Mouse (Mus musculus): Measurements from ENCODE around the gene Kif26b. TPM values are rescaled to one million over a fixed set of nuclear protein-coding genes. Genes with fewer than 3 reads are reported as not detected.
A peak's percentile ranks its signal among the peaks of the same experiment; 100 is the strongest.

The Kif26b gene
- polyA plus RNA-seq, 1 experiment from 2014 or later: 32.0 TPM

DNA sequence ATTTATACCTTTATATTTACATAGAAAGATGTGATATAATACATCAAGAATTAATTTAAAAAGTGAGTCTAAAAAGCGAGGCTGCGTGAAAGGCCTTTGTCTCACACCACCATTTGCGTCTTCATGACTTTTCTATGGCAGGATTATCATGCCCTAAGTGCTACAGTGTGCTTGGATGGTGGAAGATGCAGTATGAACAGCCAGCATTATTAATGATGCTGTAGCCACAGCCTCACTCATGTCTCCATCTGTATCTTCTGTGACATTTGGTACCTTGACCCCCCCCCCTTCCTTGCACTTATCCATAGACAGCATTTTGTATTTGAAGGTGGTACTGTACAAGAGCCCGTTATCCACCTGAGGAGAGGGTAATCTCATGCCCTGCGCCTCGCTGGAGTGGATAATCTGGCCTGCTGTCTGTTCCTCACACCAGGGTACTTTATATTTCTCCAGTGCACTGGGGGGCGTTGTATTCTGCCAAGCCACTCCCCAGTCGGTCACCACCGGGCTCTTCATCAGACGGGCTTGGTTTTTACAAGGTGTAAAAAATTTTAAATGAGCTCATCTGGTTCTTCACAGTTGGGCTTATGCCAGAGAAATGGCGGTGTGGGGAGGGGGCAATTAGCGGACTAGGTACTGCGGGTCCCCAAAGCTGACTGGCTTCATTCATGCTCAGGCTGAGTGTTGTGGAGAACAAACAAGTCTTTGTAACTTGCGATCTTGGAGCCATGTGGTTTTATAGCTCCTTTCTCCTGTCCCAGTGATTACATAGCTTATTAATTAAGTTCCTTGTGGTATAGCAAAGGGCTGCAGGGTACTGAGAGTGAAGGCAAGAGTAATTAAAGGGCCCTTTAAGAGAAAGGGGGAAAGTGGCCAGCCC, 291.9 kb downstream of the Kif26b start:
- peaks cover 54% of the 10 kb centered on the region for H3K4me1 ChIP-seq (replicated peaks)
- peak overlapping the region; percentile 36 for H3K4me2 ChIP-seq
- peaks cover 17% of the 10 kb centered on the region for H3K36me3 ChIP-seq
- 40% methylated on average over 14 of the region's 14 CpGs for WGBS
- peak; percentile 91 for ATAC-seq (ENCODE audit: insufficient number of reproducible peaks, insufficient read depth, low FRiP score, low TSS enrichment, low read depth)
- no peak overlapping the region for H3K4me3 ChIP-seq (replicated peaks)
- peak overlapping the region; percentile 85 for H3K27ac ChIP-seq
- no peaks in the 10 kb centered on the region for H3K9me3 ChIP-seq
- H3K9ac ChIP-seq (replicated peaks): no peak overlapping the region
- no peaks in the 10 kb centered on the region for H3K27me3 ChIP-seq

DNA sequence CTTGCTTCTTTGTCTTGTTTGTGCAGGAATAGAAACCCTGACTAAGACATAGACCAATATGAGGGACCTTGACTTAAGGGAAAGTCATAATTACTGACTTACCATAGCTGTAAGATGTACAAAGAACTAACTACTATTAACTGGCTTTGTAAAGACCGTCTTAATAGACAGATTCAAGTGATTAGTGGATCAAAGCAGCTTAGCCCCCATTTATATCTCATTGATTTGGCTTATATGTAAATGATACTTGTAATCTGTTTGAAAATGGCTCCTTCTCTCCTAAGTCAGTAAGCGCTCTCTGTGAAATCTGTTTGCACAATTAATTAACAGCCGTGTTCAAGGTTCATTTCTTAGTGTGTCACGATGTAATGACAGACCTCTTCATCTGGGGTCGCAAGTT, 295.9 kb downstream of the Kif26b start:
- no peak overlapping the region for H3K27ac ChIP-seq
- no peaks in the 10 kb centered on the region for H3K27me3 ChIP-seq
- no peak overlapping the region for H3K9ac ChIP-seq (replicated peaks)
- WGBS: 83% methylated on average over 5 of the region's 5 CpGs
- no peak overlapping the region for H3K4me2 ChIP-seq
- H3K9me3 ChIP-seq: no peaks in the 10 kb centered on the region
- peaks cover 18% of the 10 kb centered on the region for H3K36me3 ChIP-seq
- ATAC-seq (ENCODE audit: insufficient number of reproducible peaks, insufficient read depth, low FRiP score, low TSS enrichment, low read depth): no peak
- H3K4me1 ChIP-seq (replicated peaks): peaks cover 30% of the 10 kb centered on the region
- no peak overlapping the region for H3K4me3 ChIP-seq (replicated peaks)

DNA sequence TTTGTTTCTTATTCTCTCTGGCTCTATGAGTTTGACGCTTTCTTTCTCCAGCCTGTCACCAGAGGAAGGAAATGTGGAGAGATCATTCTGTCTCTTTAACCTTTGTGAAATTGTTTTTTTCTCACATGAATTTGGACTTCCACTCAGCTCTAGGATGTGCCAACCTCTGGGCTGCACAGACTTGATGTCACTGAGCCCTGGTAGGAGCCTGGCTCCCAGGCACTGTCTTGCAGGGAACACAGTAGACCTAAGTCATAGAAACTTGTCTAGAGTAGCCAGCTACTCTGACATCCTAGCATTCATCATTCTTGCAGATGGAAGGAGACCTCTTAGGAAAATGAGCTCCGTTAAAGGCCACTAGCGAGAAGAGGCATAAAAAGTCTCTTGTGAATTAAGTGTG, 298.3 kb downstream of the Kif26b start:
- Histone ChIP-seq H3K4me1 (replicated peaks) (peaks cover 12% of the 10 kb centered on the region), H3K9ac (replicated peaks) (no peak overlapping the region), H3K27me3 (no peaks in the 10 kb centered on the region), H3K36me3 (peaks cover 20% of the 10 kb centered on the region), H3K4me3 (replicated peaks) (no peak overlapping the region), H3K27ac (0 out of 2 replicates have a peak overlapping the region, but pooled peaks have one; percentile 7), H3K9me3 (no peaks in the 10 kb centered on the region), H3K4me2 (no peak overlapping the region)
- ATAC-seq (ENCODE audit: insufficient number of reproducible peaks, insufficient read depth, low FRiP score, low TSS enrichment, low read depth): no peak
- 78% methylated on average over 3 of the region's 3 CpGs for WGBS

DNA sequence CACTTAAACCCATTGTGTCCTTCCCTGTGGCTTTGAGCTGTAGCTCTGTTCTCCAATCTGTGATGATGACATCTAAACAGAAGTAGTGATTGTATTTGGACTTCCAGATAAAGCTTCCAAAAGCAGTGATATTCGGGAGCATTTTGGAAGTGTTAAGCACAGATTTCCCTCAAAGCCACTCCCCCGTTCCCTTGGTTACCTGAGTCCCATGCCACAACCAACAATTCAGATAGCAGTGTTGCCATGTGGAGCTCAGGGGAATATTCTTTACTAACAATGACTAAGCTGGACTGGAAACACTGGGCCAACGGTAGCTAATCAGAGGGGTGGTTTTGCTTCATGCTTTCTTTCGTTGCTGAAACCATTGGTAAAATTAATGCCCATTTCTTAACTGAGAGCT, 300.5 kb downstream of the Kif26b start:
- H3K27ac ChIP-seq: no peak overlapping the region
- H3K9ac ChIP-seq (replicated peaks): no peak overlapping the region
- peaks cover 7% of the 10 kb centered on the region for H3K4me1 ChIP-seq (replicated peaks)
- 88% methylated on average over 4 of the region's 4 CpGs for WGBS
- no peak overlapping the region for H3K4me2 ChIP-seq
- no peak overlapping the region for H3K4me3 ChIP-seq (replicated peaks)
- H3K27me3 ChIP-seq: no peaks in the 10 kb centered on the region
- H3K36me3 ChIP-seq: peaks cover 3% of the 10 kb centered on the region; the same call in 1 of the 2 replicates
- no peak for ATAC-seq (ENCODE audit: insufficient number of reproducible peaks, insufficient read depth, low FRiP score, low TSS enrichment, low read depth)
- no peaks in the 10 kb centered on the region for H3K9me3 ChIP-seq

DNA sequence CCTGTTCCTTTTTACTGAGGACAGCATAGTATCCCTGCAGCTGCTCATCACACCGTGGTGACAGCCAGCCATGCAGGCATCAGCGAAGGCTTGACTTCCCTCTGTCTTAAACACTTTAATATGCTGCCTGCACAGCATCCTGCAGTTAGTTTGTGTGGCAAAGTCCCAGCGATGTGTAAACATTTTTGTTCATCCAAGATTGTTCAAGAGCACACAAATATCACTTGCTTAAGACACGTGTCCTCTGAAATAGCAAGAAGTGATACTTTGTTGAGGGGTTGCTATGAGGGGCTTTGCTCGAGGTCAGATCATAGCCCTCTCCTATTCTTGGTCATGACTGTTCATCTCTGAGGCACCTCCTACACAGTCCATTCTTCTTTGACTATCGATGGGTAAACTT, 303.6 kb downstream of the Kif26b start:
- H3K27ac ChIP-seq: no peak overlapping the region
- 88% methylated on average over 6 of the region's 6 CpGs for WGBS
- H3K9ac ChIP-seq (replicated peaks): no peak overlapping the region
- no peaks in the 10 kb centered on the region for H3K27me3 ChIP-seq
- H3K9me3 ChIP-seq: no peaks in the 10 kb centered on the region
- H3K4me3 ChIP-seq (replicated peaks): no peak overlapping the region
- peaks cover 7% of the 10 kb centered on the region; the same call in 1 of the 2 replicates for H3K4me1 ChIP-seq (replicated peaks)
- no peak overlapping the region for H3K4me2 ChIP-seq
- peaks cover 3% of the 10 kb centered on the region; the same call in 1 of the 2 replicates for H3K36me3 ChIP-seq
- no peak for ATAC-seq (ENCODE audit: insufficient number of reproducible peaks, insufficient read depth, low FRiP score, low TSS enrichment, low read depth)

DNA sequence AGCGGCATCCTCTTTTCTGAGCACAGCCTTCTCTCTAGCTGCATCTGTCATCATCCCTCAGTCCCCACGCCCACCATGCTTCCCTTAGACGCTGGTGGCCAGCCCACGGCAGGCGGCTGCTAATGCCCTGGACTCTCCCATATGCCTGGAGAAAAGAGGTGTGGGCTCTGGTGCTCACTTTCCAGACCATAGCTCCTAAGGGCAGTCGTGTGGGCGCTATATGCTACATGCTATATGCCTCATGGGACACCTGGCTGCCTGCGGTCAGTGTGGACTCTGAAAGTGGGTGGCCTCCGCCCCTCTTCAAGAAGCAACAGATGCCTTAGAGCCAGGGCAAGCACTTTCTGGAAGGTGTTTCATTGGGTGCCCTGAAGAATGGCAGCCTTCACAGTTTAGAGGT, 306.9 kb downstream of the Kif26b start:
- H3K4me1 ChIP-seq (replicated peaks): no peaks in the 10 kb centered on the region
- no peaks in the 10 kb centered on the region; the same call in 1 of the 2 replicates for H3K36me3 ChIP-seq
- H3K9ac ChIP-seq (replicated peaks): no peak overlapping the region
- H3K4me2 ChIP-seq: no peak overlapping the region
- no peak for ATAC-seq (ENCODE audit: insufficient number of reproducible peaks, insufficient read depth, low FRiP score, low TSS enrichment, low read depth)
- no peaks in the 10 kb centered on the region for H3K9me3 ChIP-seq
- H3K27ac ChIP-seq: no peak overlapping the region; the same call in 1 of the 2 replicates
- WGBS: 84% methylated on average over 9 of the region's 9 CpGs
- no peak overlapping the region for H3K4me3 ChIP-seq (replicated peaks)
- no peaks in the 10 kb centered on the region for H3K27me3 ChIP-seq

DNA sequence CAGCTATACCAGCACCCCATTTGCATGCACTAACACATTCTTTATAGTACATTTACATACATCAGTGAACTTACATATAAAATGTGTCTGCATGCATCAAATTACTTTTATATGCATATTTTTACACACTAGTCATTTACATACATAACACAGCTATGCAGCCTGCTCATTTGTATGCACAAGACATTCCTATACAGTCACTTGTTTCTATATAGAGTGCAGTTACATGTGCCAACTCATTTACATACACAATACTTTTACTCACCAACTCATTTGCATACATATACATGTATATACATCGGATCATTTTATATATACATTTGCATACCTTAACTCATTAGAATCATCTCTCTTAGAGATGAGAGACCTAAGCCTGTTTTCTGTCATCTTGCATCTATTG, 308.1 kb downstream of the Kif26b start:
- H3K36me3 ChIP-seq: no peaks in the 10 kb centered on the region; the same call in 1 of the 2 replicates
- no peaks in the 10 kb centered on the region for H3K27me3 ChIP-seq
- no peak overlapping the region for H3K9ac ChIP-seq (replicated peaks)
- peaks cover under 1% of the 10 kb centered on the region for H3K4me1 ChIP-seq (replicated peaks)
- 85% methylated on average over 1 of the region's 1 CpGs for WGBS
- H3K4me2 ChIP-seq: no peak overlapping the region
- ATAC-seq (ENCODE audit: insufficient number of reproducible peaks, insufficient read depth, low FRiP score, low TSS enrichment, low read depth): no peak
- H3K4me3 ChIP-seq (replicated peaks): no peak overlapping the region
- H3K9me3 ChIP-seq: no peaks in the 10 kb centered on the region
- no peak overlapping the region for H3K27ac ChIP-seq

DNA sequence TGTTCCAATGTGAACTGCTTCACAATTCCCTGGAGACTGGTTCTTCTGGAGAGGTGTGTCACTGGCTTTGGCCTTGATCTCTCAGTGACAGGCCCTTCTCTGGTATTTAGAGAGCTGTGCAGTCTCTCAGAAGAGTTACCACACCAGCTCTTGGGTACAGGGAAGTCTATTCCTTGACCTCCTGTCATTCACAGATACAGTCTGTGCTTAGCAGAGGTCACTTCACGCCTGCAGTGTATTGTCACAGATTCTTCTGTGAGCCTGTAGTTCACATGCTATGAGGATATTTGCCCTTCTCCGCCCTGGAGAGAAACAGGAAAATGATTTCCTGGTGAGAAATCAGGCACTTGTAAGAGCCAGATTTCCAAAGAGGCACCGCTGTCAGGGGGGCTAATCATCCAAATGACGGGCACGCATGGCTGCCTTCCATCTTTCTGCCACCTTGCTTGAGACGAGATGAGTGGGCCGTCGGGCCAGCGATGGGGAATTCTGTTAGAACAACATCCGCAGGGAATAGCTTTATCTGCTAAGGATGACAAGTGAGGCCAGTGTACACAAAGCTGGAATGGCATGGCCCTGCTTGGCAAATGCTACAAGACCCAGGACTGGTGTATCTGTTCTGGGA, 309.9 kb downstream of the Kif26b start:
- no peak for ATAC-seq (ENCODE audit: insufficient number of reproducible peaks, insufficient read depth, low FRiP score, low TSS enrichment, low read depth)
- H3K27ac ChIP-seq: no peak overlapping the region
- H3K4me1 ChIP-seq (replicated peaks): peaks cover 11% of the 10 kb centered on the region
- H3K4me3 ChIP-seq (replicated peaks): no peak overlapping the region
- H3K27me3 ChIP-seq: no peaks in the 10 kb centered on the region
- H3K9ac ChIP-seq (replicated peaks): no peak overlapping the region
- H3K4me2 ChIP-seq: no peak overlapping the region
- WGBS: 91% methylated on average over 10 of the region's 10 CpGs
- no peaks in the 10 kb centered on the region for H3K9me3 ChIP-seq
- no peaks in the 10 kb centered on the region; the same call in 1 of the 2 replicates for H3K36me3 ChIP-seq

DNA sequence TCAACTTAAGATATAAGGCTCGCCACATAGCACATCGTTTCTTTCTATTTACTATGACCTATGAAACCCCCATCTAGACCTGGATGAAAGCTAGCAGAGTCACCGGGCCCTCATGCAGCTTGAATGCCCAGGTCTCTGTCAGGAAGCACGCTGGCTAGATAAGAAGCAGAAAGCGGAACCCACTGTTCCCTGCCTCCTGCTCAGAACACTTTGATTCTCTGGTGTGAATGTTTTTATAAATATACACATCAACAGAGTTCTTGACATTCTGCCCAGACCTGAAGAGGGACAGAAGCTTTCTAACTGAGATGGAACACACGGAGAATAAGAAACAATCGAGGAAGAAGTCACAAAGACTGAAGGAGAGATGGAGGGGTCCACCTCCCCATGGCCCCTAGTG, 311.4 kb downstream of the Kif26b start:
- no peak overlapping the region for H3K4me2 ChIP-seq
- no peaks in the 10 kb centered on the region; the same call in 1 of the 2 replicates for H3K36me3 ChIP-seq
- ATAC-seq (ENCODE audit: insufficient number of reproducible peaks, insufficient read depth, low FRiP score, low TSS enrichment, low read depth): no peak
- WGBS: 91% methylated on average over 7 of the region's 7 CpGs
- peaks cover 11% of the 10 kb centered on the region for H3K4me1 ChIP-seq (replicated peaks)
- no peak overlapping the region for H3K4me3 ChIP-seq (replicated peaks)
- H3K9ac ChIP-seq (replicated peaks): no peak overlapping the region
- H3K27me3 ChIP-seq: no peaks in the 10 kb centered on the region
- no peak overlapping the region for H3K27ac ChIP-seq
- no peaks in the 10 kb centered on the region for H3K9me3 ChIP-seq

DNA sequence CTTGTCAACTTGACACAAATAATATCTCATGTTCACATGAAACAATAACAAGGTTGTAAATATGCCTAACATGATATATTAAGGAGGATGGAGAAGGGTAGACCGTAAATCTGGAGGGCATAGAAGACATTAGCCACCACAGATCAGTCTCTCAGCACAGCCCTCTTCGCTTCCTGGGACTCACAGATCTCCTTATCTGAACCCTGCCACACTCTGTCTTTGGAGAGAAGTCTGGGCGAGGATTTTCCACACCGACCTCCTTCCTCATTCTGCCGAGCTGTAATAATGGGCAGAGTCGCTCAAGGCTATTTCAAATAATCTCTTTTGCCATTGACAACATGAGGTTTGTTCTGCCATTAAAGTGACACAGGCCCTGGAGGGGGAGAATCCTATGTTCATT, 315.9 kb downstream of the Kif26b start:
- H3K9me3 ChIP-seq: no peaks in the 10 kb centered on the region
- H3K4me3 ChIP-seq (replicated peaks): no peak overlapping the region
- H3K36me3 ChIP-seq: no peaks in the 10 kb centered on the region
- H3K27ac ChIP-seq: no peak overlapping the region
- H3K4me1 ChIP-seq (replicated peaks): peaks cover 23% of the 10 kb centered on the region
- 83% methylated on average over 6 of the region's 6 CpGs for WGBS
- no peaks in the 10 kb centered on the region for H3K27me3 ChIP-seq
- no peak overlapping the region for H3K4me2 ChIP-seq
- no peak for ATAC-seq (ENCODE audit: insufficient number of reproducible peaks, insufficient read depth, low FRiP score, low TSS enrichment, low read depth)
- no peak overlapping the region for H3K9ac ChIP-seq (replicated peaks)

DNA sequence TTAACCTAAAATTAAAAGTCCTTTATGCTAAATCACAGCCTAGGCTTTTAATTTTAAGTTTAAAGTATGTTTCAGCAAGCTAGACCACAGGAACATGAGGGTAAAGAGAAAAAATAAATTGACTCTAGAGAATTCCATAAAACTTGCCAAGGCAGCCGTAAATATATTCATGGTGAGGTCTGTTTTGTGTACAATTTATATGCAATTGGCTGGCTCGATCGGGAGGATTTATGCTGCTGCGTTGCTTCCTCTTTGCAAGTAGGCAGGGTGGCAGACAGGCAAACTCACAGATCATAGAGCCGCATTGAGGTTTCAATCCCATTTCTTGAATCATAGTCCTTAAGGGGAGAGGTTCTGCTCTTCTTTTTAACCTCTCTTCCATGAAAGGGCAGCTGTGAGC, 318.6 kb downstream of the Kif26b start:
- Histone ChIP-seq H3K9me3 (no peaks in the 10 kb centered on the region), H3K4me1 (replicated peaks) (peaks cover 16% of the 10 kb centered on the region), H3K27ac (no peak overlapping the region), H3K4me3 (replicated peaks) (no peak overlapping the region), H3K9ac (replicated peaks) (no peak overlapping the region), H3K27me3 (no peaks in the 10 kb centered on the region), H3K4me2 (no peak overlapping the region), H3K36me3 (no peaks in the 10 kb centered on the region)
- ATAC-seq (ENCODE audit: insufficient number of reproducible peaks, insufficient read depth, low FRiP score, low TSS enrichment, low read depth): no peak
- WGBS: 39% methylated on average over 5 of the region's 5 CpGs
